Mouse (Mus musculus) forebrain, postnatal 0 days (tissue): ENCODE measurements around the gene Fnbp4. TPM values are rescaled to one million over a fixed set of nuclear protein-coding genes. Genes with fewer than 3 reads are reported as not detected.

Experiments used
- ATAC-seq: fragments of 200-750 bp; cut with Nextera tagmentation; 2 replicates; pipeline ENCODE4 v1.8.0; 2017; ENCODE audit warnings: mild to moderate bottlenecking, moderate library complexity
- DNase-seq: peaks from one replicate; pipeline ENCODE4 v3.0.0-alpha.2; 2015
- H3K27ac ChIP-seq: fragments of 300-500 bp; sonication (generic); 2 replicates; pipeline ENCODE4 v1.5.1; 2014; ENCODE audit warnings: low read depth, mild to moderate bottlenecking, antibody characterized with exemption, low read length, moderate library complexity, mixed read lengths
- H3K27me3 ChIP-seq: fragments of 300-500 bp; sonication (generic); 2 replicates; pipeline ENCODE4 v1.6.1; 2014; ENCODE audit warnings: mild to moderate bottlenecking, low read length, mixed read lengths; ENCODE audit not compliant: insufficient read depth
- H3K36me3 ChIP-seq: fragments of 300-500 bp; sonication (generic); 2 replicates; pipeline ENCODE4 v1.6.1; 2014; ENCODE audit warnings: mild to moderate bottlenecking, moderate library complexity; ENCODE audit not compliant: insufficient read depth
- H3K4me1 ChIP-seq: fragments of 300-500 bp; sonication (generic); 2 replicates; pipeline ENCODE4 v1.6.1; 2014; ENCODE audit warnings: antibody characterized with exemption; ENCODE audit not compliant: insufficient read depth
- H3K4me2 ChIP-seq: fragments of 300-500 bp; sonication (generic); 2 replicates; pipeline ENCODE4 v1.6.1; 2014; ENCODE audit warnings: low read depth, mild to moderate bottlenecking, moderate library complexity
- H3K4me3 ChIP-seq: fragments of 300-500 bp; sonication (generic); 2 replicates; pipeline ENCODE4 v1.5.1; 2014; ENCODE audit warnings: low read depth, low read length, mixed read lengths
- H3K9ac ChIP-seq: fragments of 300-500 bp; sonication (generic); 2 replicates; pipeline ENCODE4 v1.6.1; 2014; ENCODE audit warnings: mild to moderate bottlenecking
- H3K9me3 ChIP-seq: fragments of 300-500 bp; sonication (generic); 2 replicates; pipeline ENCODE4 v1.6.1; 2016; ENCODE audit warnings: low read length
- CTCF ChIP-seq: sonication (generic); IDR thresholded peaks from 2 replicates; pipeline ENCODE4 v1.5.1; 2016; ENCODE audit warnings: antibody characterized with exemption, control low read depth, low read depth
- WGBS: fragments of 180-500 bp; shearing (Covaris S2); extraction: QIAGEN DNeasy Blood & Tissue Kit; methylation state at CpG from one replicate; pipeline ENCODE4 v1.1.7; 2014; 5-methylcytosine and 5-hydroxymethylcytosine counted together
- polyA plus RNA-seq: library from polyadenylated mRNA; unstranded; fragments of >200 nt; fragmentation: Nextera tagmentation; extraction: Ambion mirVana; gene quantifications from 2 replicates; pipeline ENCODE4 v1.2.1, GENCODE M21; 2015
- total RNA-seq: library from RNA; depleted of rRNA; stranded (reverse); fragments of >200 nt; gene quantifications from 2 replicates; pipeline ENCODE4 v1.2.3, GENCODE M21; 2014

The Fnbp4 gene
- total and polyA plus RNA-seq, 2 experiments from 2014 or later, result 48.8 to 98.6 TPM

- H3K9me3 ChIP-seq, result no peaks in the 10 kb centered on the region
- no peak overlapping the region for H3K9ac ChIP-seq
- peaks cover 10% of the 10 kb centered on the region for H3K36me3 ChIP-seq
- 0 out of 2 replicates have a peak overlapping the region, but pooled peaks have one; percentile 89 for H3K4me3 ChIP-seq
- no peaks in the 10 kb centered on the region for H3K27me3 ChIP-seq
- peak overlapping the region; percentile 66 for H3K4me2 ChIP-seq
- H3K4me1 ChIP-seq, result peaks cover 4% of the 10 kb centered on the region; the same call in 1 of the 2 replicates
- no peak overlapping the region for H3K27ac ChIP-seq
- TF ChIP-seq CTCF, result no peak
- ATAC-seq (no peak), DNase-seq (no peak)
- WGBS, result 91% methylated on average over 10 of the region's 10 CpGs
Measured at GRCm38 (mm10) chr2:90747131-90747530, 2.0 kb downstream of the Fnbp4 start.

- ATAC-seq (no peak), DNase-seq (no peak)
- no peaks in the 10 kb centered on the region for H3K9me3 ChIP-seq
- H3K4me1 ChIP-seq, result peaks cover 4% of the 10 kb centered on the region; the same call in 1 of the 2 replicates
- WGBS, result 76% methylated on average over 6 of the region's 6 CpGs
- no peak for TF ChIP-seq CTCF
- H3K4me3 ChIP-seq, result no peak overlapping the region
- H3K27ac ChIP-seq, result no peak overlapping the region
- H3K27me3 ChIP-seq, result no peaks in the 10 kb centered on the region
- peaks cover 35% of the 10 kb centered on the region for H3K36me3 ChIP-seq
- no peak overlapping the region for H3K9ac ChIP-seq
- H3K4me2 ChIP-seq, result no peak overlapping the region
Measured at GRCm38 (mm10) chr2:90749676-90750459, 4.7 kb downstream of the Fnbp4 start.

- Histone ChIP-seq H3K4me3 (no peak overlapping the region), H3K36me3 (peaks cover 63% of the 10 kb centered on the region)
Measured at GRCm38 (mm10) chr2:90753565-90753964, 8.4 kb downstream of the Fnbp4 start.

DNA sequence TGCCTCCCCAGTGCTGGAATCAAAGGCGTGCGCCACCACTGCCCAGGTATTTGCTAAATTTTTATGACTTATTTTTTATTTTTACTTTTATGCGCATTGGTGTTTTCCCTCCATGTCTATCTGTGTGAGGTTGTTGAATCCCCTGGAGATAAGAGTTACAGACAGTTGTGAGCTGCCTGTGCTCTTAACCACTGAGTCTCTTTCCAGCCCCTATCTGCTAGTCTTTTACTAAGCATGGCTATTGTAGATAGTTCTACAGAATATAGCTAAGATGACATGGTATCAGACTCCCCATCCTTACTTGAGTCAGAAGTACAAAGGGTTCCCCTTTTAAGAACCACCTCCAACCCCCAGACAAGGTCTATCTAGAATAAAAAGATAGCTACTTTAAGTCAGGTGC is 9.0 kb downstream of the Fnbp4 start:
- Histone ChIP-seq H3K27ac (no peak overlapping the region), H3K9me3 (no peaks in the 10 kb centered on the region), H3K36me3 (peaks cover 69% of the 10 kb centered on the region), H3K9ac (no peak overlapping the region), H3K27me3 (no peaks in the 10 kb centered on the region), H3K4me3 (no peak overlapping the region), H3K4me1 (peaks cover 4% of the 10 kb centered on the region; the same call in 1 of the 2 replicates), H3K4me2 (no peak overlapping the region)
- DNase-seq, result no peak
- 97% methylated on average over 3 of the region's 3 CpGs for WGBS
- ATAC-seq, result no peak
- TF ChIP-seq CTCF, result no peak

More at GRCm38 (mm10) chr2:90753565-90753964, 8.4 kb downstream of the Fnbp4 start:
- WGBS, result 89% methylated on average over 2 of the region's 2 CpGs
- ATAC-seq (no peak), DNase-seq (no peak)
- no peak for TF ChIP-seq CTCF
- Histone ChIP-seq H3K27ac (no peak overlapping the region), H3K27me3 (no peaks in the 10 kb centered on the region), H3K4me2 (no peak overlapping the region), H3K9me3 (no peaks in the 10 kb centered on the region), H3K4me1 (peaks cover 4% of the 10 kb centered on the region; the same call in 1 of the 2 replicates), H3K9ac (no peak overlapping the region)

DNA sequence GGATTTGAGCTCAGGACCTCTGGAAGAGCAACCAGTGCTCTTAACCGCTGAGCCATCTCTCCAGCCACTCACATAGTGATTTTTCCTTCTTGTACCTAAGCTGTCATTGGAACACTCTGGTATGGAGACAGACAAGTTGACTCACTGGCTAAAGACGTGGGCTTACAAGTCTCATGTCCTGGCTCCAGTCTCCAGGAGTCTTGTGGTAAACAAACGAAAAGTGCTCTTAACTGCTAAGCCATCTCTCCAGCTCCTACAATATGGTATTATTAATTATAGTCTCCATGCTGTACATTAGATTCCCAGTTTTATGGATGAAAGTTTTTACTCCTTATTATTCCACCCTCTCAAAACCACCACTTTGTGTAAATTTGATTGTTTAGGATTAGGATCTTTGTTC is 20.0 kb downstream of the Fnbp4 start:
- H3K36me3 ChIP-seq, result peaks cover 84% of the 10 kb centered on the region
- 89% methylated on average over 3 of the region's 3 CpGs for WGBS
- ATAC-seq, result no peak
- H3K4me2 ChIP-seq, result no peak overlapping the region
- H3K27me3 ChIP-seq, result no peaks in the 10 kb centered on the region
- H3K4me3 ChIP-seq, result no peak overlapping the region
- H3K4me1 ChIP-seq, result no peaks in the 10 kb centered on the region
- H3K27ac ChIP-seq, result no peak overlapping the region
- no peak overlapping the region for H3K9ac ChIP-seq
- no peaks in the 10 kb centered on the region for H3K9me3 ChIP-seq
- TF ChIP-seq CTCF, result no peak
- no peak for DNase-seq

GRCm38 (mm10) chr2:90781323-90781722 is 36.2 kb downstream of the Fnbp4 start:
- DNase-seq (no peak), ATAC-seq (no peak)
- Histone ChIP-seq H3K27me3 (no peaks in the 10 kb centered on the region), H3K9me3 (no peaks in the 10 kb centered on the region), H3K4me2 (no peak overlapping the region), H3K4me1 (no peaks in the 10 kb centered on the region), H3K27ac (no peak overlapping the region), H3K36me3 (peaks cover 44% of the 10 kb centered on the region), H3K9ac (no peak overlapping the region), H3K4me3 (no peak overlapping the region)
- no peak for TF ChIP-seq CTCF
- 54% methylated on average over 3 of the region's 3 CpGs for WGBS

DNA sequence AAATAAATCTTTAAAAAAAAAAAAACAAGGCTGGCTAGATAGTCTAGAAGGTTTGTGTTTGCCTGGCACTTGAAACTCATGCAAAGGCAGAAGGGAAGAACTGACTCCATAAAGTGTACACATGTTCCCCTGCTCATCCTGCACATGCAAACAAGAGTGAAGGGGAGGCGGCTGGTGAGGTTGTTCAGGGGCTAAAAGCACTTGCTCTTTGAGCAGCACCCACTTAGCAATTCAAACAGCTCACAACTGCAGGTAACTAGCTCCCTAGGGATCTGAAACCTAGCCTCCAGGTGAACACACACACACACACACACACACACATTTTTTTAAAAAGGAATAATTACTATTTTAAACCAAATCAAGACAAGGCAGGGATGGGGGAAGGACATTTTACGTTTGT is 36.8 kb downstream of the Fnbp4 start:
- Histone ChIP-seq H3K4me3 (no peak overlapping the region), H3K27ac (no peak overlapping the region), H3K9ac (no peak overlapping the region), H3K9me3 (no peaks in the 10 kb centered on the region), H3K36me3 (peaks cover 38% of the 10 kb centered on the region), H3K4me1 (no peaks in the 10 kb centered on the region), H3K27me3 (no peaks in the 10 kb centered on the region), H3K4me2 (no peak overlapping the region)
- no peak for TF ChIP-seq CTCF
- ATAC-seq (no peak; the same call in 1 of the 2 replicates), DNase-seq (no peak)
- WGBS, result 55% methylated on average over 2 of the region's 2 CpGs
